Mouse (Mus musculus): ENCODE measurements around the gene Kansl1.
A peak's percentile ranks its signal among the peaks of the same experiment; 100 is the strongest.

The Kansl1 gene

GRCm38 (mm10) chr11:104468751-104469268 is at the start of gene Kansl1:
Gene Kansl1, minus strand, starts transcription at chr11:104468861.
- DNase-seq (ENCODE audit: low read depth) = no peak

DNA sequence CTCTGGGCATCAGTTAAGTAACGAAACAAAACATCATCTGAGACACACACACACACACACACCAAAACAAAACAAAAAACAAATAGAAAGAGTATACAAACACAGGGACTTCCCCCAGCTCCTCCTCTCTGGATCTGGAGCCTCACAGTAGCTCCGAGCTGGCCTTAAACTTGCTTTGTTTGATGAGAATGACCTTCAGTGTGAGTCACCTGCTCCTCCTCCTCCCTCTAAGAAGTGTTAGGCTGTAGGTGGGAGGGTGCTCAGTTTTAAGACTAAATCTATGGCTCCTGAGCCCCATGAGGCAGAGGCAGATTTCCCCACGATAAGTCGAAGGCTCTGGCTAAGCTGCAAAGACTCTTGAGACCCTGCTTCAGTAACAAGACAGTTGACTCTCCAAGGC is 43.8 kb upstream of the Kansl1 start:
- DNase-seq (ENCODE audit: low read depth) = no peak

DNA sequence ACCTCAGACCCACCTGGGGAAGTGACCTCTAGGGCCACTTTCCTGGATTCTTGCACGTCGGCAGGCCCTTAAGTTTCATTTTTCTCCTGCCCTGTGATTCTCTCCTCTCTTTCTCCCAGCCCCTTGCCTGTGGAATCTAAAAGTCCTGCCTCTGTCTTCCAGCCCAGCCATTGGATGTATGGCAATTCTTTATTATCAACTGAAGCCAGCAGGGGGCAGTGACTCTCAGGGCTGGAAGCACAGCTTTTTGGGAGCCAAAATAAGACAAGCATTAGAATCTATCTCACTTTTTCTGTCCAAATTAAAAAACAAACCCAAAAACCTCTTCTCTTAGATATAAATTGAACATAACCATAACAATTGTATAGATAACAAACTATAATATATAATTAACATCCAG is 41.9 kb upstream of the Kansl1 start:
- DNase-seq (ENCODE audit: low read depth) = peak; percentile 57

- DNase-seq (ENCODE audit: low read depth) = no peak
These were observed 39.8 kb upstream of the Kansl1 start for GRCm38 (mm10) chr11:104508455-104508854.

DNA sequence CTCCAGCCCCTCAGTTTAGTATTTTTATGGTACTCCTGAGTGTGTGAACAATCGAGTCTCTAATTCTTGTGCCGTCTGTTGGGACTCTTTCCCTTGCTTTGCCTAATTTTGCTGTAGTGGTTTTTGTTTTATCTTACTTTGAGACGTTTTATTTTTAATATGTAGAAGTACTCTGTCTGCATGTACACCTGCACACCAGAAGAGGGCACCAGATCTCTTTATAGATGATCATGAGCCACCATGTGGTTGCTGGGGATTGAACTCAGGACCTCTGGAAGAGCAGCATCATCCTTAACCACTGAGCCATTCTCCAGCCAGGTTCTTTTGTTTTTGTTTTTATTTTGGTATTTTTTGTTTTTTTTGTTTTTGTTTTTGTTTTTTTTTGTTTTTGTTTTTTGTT is 19.6 kb upstream of the Kansl1 start:
- DNase-seq (ENCODE audit: low read depth) = peak; percentile 28

DNA sequence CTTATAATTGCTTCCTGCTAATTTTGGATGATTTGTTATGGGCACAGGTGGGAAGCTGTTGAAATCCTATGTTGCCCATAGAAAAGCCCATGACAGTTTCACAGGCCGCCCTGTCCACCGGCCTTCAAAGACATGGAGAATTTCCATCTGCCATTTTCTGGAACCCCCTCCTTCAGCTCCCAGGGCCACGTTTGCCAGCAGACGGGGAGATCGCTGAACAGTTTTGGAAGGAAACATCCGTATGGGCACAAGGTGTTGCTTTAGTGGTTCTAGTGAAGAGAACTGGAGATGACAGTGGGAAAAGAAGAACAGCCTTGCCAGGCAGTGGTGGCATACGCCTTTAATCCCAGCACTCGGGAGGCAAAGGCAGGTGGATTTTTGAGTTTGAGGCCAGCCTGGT is 13.3 kb upstream of the Kansl1 start:
- no peak for DNase-seq (ENCODE audit: low read depth)

DNA sequence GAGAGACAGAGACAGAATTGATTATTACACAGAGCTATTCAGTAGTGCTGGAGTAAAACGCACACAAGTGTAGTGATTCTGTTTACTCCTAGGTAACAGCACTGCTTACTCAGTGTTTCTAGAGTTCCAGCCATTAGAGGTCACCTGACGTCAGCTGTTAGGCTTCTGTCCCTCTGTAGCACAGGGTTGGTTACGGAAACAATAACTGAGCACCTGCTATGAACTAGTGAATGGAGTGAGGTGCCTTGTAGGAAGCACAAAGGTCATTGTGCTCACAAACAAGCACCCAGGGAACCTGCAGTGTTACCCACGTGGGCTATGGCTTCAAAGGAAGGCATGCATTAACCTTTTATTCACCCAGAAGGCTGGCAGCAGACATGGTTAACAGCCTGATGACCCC is 10.8 kb upstream of the Kansl1 start:
- no peak for DNase-seq (ENCODE audit: low read depth)

- DNase-seq (ENCODE audit: low read depth) = peak; percentile 91
These were observed 742 bp upstream of the Kansl1 start for GRCm38 (mm10) chr11:104469371-104469835.

GRCm38 (mm10) chr11:104467698-104468097 is 963 bp downstream of the Kansl1 start:
- no peak for DNase-seq (ENCODE audit: low read depth)

DNA sequence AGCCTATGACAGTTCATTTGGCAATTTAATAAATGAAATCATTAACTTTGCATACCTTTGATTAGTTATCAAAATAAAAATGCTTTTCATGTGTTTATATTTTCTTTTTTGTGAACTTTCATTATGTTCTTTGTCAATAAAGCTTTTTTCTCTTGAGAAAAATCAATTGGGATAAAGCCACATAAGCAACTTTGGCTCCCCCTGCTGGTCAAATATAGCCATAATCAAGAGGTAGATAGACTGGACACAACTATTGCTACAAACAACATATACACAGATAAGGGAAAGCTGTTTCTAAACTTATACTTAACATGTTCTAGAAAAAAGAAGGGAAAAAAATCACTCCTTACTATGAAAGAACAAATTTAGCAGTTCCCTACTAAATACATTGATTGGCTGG is 7.1 kb downstream of the Kansl1 start:
- DNase-seq (ENCODE audit: low read depth) = peak; percentile 87

- DNase-seq (ENCODE audit: low read depth) = no peak
These were observed 9.0 kb downstream of the Kansl1 start for GRCm38 (mm10) chr11:104459671-104460070.

DNA sequence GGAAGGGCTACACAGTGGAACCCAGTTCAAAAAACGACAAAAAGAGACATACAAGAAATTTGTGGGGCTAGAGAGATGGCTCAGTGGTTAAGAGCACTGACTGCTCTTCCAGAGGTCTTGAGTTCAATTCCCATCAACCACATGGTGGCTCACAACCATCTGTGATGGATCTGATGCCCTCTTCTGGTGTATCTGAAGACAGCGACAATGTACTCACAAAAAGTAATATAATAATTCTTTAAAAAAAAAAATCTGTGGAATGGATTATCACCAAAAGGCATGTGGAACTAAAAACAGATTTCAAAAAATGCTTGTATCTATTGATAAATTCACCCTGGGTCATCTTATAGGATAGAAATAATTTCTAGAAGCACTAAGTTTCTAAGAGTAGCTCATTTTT is 10.2 kb downstream of the Kansl1 start:
- no peak for DNase-seq (ENCODE audit: low read depth)

- DNase-seq (ENCODE audit: low read depth) = no peak
These were observed 16.0 kb downstream of the Kansl1 start for GRCm38 (mm10) chr11:104452709-104453108.

DNA sequence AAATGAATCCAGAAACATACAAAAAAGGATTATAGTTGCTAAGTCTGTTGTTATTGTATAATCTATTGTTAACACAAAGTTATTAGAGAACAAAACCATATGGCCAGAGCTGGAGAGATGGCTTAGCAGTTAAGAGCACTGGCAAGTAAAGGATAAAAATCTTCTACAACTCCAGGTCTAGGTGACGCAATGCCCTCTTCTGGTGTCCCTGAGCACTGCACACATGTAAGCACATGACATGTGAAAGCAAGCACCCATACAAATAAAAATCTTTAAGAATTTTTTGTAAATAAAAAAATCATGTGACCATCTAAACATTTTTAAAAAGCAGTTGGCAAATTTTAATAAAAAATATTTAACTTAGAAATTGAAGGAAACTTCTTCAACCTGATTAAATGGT is 17.4 kb downstream of the Kansl1 start:
- peak; percentile 46 for DNase-seq (ENCODE audit: low read depth)

DNA sequence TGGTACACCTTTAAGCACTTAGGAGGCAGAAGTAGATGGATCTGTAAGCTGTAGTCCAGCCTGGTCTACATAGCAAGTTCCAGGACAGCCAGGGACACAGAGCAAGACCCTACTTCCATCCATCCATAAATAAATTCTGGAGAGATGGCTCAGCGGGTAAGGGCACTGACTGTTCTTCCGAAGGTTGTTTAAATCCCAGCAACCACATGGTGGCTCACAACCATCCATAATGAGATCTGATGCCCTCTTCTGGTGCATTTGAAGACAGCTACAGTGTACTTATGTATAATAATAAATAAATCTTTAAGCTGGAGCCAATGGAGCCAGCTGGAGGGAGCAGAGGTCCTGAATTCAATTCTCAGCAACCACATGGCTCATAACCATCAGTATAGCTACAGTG is 20.2 kb downstream of the Kansl1 start:
- peak; percentile 49 for DNase-seq (ENCODE audit: low read depth)

- no peak for DNase-seq (ENCODE audit: low read depth)
These were observed 23.1 kb downstream of the Kansl1 start for GRCm38 (mm10) chr11:104445538-104445937.

DNA sequence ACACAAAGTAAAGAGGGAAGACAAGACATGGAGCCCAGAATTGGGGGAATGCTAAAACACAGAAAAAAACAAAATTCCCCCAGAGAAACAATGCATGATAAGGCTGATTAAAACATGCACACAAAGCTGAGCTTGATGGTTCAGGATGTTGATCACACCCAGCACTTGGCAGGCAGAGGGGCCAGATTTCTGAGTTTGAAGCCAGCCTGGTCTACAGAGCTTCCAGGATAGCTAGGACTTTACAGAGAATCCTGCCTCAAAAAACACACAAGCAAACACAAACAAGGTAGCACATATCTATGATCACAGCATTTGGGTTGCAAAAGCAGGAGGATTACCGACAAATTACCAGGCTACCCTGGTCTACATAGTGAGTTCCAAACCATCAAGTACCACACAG is 23.6 kb downstream of the Kansl1 start:
- no peak for DNase-seq (ENCODE audit: low read depth)

GRCm38 (mm10) chr11:104443359-104443758 is 25.3 kb downstream of the Kansl1 start:
- DNase-seq (ENCODE audit: low read depth) = peak; percentile 62

GRCm38 (mm10) chr11:104442333-104443136 is 26.1 kb downstream of the Kansl1 start:
- peak; percentile 95 for DNase-seq (ENCODE audit: low read depth)

DNA sequence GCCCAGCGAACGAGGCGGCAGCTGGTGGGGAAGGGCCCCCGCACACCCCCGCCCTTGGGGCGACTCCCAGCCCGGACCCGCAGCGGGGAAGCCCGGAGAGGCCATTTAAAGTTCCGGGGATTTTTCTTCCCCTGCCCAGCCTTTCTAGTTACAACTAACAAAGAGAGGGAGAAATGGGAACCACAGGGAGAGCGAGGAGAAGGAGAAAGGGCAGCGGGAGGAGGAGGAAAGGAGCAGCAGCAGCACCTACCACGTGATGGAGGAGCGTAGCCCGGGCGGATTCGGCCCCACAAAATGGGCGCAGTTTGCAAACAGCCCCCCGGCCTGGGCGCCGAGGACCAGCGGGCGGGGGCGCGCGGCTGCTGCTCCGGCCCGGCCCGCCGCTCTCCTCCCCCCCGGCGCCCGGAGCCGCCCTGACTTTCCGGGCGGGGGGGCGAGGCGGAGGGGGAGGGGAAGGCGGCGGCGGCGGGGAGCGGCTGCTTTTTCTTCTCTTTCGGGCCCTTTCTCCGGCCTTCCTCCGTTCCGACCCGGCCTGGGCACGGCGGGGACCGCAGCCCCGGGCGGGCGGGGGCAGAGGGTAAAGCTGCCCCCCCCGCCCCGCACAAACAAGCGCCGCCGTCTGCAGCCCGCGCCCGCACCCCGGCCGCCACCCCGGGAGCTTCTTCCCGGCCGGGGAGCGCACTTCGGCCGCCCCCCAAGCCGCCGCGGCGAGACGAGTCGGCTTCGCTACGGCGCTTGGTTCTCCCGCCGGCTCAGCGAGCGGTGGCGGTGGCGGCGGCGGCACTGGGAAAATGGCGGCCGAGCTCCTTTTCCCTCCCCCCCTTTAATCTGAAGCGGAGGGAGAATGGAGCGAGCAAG is 27.0 kb downstream of the Kansl1 start:
- DNase-seq (ENCODE audit: low read depth) = peak; percentile 70

- peak; percentile 66 for DNase-seq (ENCODE audit: low read depth)
These were observed 27.9 kb downstream of the Kansl1 start for GRCm38 (mm10) chr11:104440521-104441474.

DNA sequence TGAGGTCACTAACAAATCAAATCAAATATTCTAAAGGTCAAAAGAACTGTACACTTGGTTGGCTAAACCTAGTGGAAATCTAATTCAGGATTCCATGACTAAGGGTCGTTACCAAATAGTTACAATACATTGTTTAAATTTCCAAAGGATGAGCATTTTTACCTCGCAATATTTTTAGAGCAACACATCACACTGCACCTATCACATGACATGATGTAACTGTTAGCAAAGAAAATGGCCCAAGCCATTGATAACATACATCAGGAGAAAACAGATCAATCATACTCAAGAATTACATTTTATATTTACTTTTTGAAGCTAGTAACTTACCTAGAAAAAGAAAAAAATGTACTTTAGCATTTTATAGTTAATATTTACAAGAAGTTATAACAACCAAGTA is 29.0 kb downstream of the Kansl1 start:
- no peak for DNase-seq (ENCODE audit: low read depth)
